Mouse (Mus musculus): ENCODE data around the gene Zcchc9. TPM values are rescaled to one million over a fixed set of nuclear protein-coding genes. Genes with fewer than 3 reads are reported as not detected.

Zcchc9 gene
- 21.8 and 22.3 TPM in 2 replicates for polyA plus RNA-seq (2014; fragmentation: Nextera tagmentation; extraction: Ambion mirVana)

GRCm38 (mm10) chr13:91807155-91807839 is at the start of gene Zcchc9:
TSS of gene Zcchc9 (minus strand) at chr13:91807705.
- DNase-seq (ENCODE audit: low spot score) (peak; percentile 95), ATAC-seq (ENCODE audit: low read depth) (peak; percentile 99)
- Histone ChIP-seq H3K9me3 (ENCODE audit: control insufficient read depth, low read length) (no peaks in the 10 kb centered on the region), H3K4me1 (ENCODE audit: control insufficient read depth, insufficient read depth, low read length) (no peaks in the 10 kb centered on the region), H3K27me3 (replicated peaks; ENCODE audit: control insufficient read depth, insufficient read depth, low read length) (no peaks in the 10 kb centered on the region), H3K9ac (ENCODE audit: low read depth, low read length) (peak within 1 kb of the TSS; percentile 92), H3K27ac (replicated peaks; ENCODE audit: low read depth, low read length) (peak within 1 kb of the TSS; percentile 91), H3K4me3 (ENCODE audit: low read depth, low read length) (peak within 1 kb of the TSS; percentile 94), H3K36me3 (ENCODE audit: control insufficient read depth, insufficient read depth, low read length) (peaks cover 19% of the 10 kb centered on the region), H3K4me2 (ENCODE audit: low read depth, low read length) (peak within 1 kb of the TSS; percentile 69)
- under 1% methylated on average over 24 of the region's 50 CpGs for WGBS

DNA sequence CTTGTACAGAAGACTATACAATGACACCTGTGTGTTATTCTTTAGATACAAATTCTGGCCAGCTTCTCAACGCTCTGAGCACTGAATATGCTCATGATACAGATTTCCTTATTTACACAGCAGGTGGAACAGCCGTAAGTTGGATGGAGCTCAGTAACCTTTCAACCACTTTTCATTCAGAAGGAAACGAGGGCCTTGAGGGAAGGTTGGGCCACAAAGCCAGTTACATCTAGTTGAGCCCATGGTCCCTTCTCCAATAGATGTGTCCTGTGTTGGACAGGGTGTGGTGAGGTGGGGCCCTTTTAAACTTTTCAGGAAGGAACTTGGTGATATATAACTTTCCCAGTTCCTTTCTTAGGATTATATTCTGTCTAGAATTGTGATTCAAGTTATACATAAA is 46.9 kb upstream of the Zcchc9 start:
- H3K4me2 ChIP-seq (ENCODE audit: low read depth, low read length) = no peak overlapping the region
- no peak overlapping the region for H3K4me3 ChIP-seq (ENCODE audit: low read depth, low read length)
- no peaks in the 10 kb centered on the region for H3K9me3 ChIP-seq (ENCODE audit: control insufficient read depth, low read length)
- no peaks in the 10 kb centered on the region for H3K36me3 ChIP-seq (ENCODE audit: control insufficient read depth, insufficient read depth, low read length)
- H3K27ac ChIP-seq (replicated peaks; ENCODE audit: low read depth, low read length) = no peak overlapping the region
- ATAC-seq (ENCODE audit: low read depth) = no peak
- H3K27me3 ChIP-seq (replicated peaks; ENCODE audit: control insufficient read depth, insufficient read depth, low read length) = no peaks in the 10 kb centered on the region
- no peak for DNase-seq (ENCODE audit: low spot score)
- no peak overlapping the region for H3K9ac ChIP-seq (ENCODE audit: low read depth, low read length)
- 79% methylated on average over 3 of the region's 3 CpGs for WGBS
- H3K4me1 ChIP-seq (ENCODE audit: control insufficient read depth, insufficient read depth, low read length) = no peaks in the 10 kb centered on the region

- Histone ChIP-seq H3K27me3 (replicated peaks; ENCODE audit: control insufficient read depth, insufficient read depth, low read length) (no peaks in the 10 kb centered on the region), H3K4me1 (ENCODE audit: control insufficient read depth, insufficient read depth, low read length) (no peaks in the 10 kb centered on the region), H3K9me3 (ENCODE audit: control insufficient read depth, low read length) (no peaks in the 10 kb centered on the region), H3K27ac (replicated peaks; ENCODE audit: low read depth, low read length) (no peak overlapping the region), H3K36me3 (ENCODE audit: control insufficient read depth, insufficient read depth, low read length) (no peaks in the 10 kb centered on the region), H3K4me2 (ENCODE audit: low read depth, low read length) (no peak overlapping the region), H3K9ac (ENCODE audit: low read depth, low read length) (no peak overlapping the region), H3K4me3 (ENCODE audit: low read depth, low read length) (no peak overlapping the region)
- no peak for DNase-seq (ENCODE audit: low spot score)
- no peak for ATAC-seq (ENCODE audit: low read depth)
Measured at GRCm38 (mm10) chr13:91827876-91828275, 20.4 kb upstream of the Zcchc9 start.

- no peak for ATAC-seq (ENCODE audit: low read depth)
- no peaks in the 10 kb centered on the region for H3K4me1 ChIP-seq (ENCODE audit: control insufficient read depth, insufficient read depth, low read length)
- H3K36me3 ChIP-seq (ENCODE audit: control insufficient read depth, insufficient read depth, low read length) = no peaks in the 10 kb centered on the region
- peak overlapping the region; percentile 58; the same call in 1 of the 2 replicates for H3K27ac ChIP-seq (replicated peaks; ENCODE audit: low read depth, low read length)
- H3K4me3 ChIP-seq (ENCODE audit: low read depth, low read length) = no peak overlapping the region
- no peak overlapping the region for H3K9ac ChIP-seq (ENCODE audit: low read depth, low read length)
- no peaks in the 10 kb centered on the region for H3K9me3 ChIP-seq (ENCODE audit: control insufficient read depth, low read length)
- no peaks in the 10 kb centered on the region for H3K27me3 ChIP-seq (replicated peaks; ENCODE audit: control insufficient read depth, insufficient read depth, low read length)
- no peak overlapping the region for H3K4me2 ChIP-seq (ENCODE audit: low read depth, low read length)
- WGBS = 58% methylated on average over 2 of the region's 2 CpGs
- no peak for DNase-seq (ENCODE audit: low spot score)
Measured at GRCm38 (mm10) chr13:91826066-91826465, 18.6 kb upstream of the Zcchc9 start.

- no peak overlapping the region; the same call in 1 of the 2 replicates for H3K27ac ChIP-seq (replicated peaks; ENCODE audit: low read depth, low read length)
- peak; percentile 88 for ATAC-seq (ENCODE audit: low read depth)
- no peaks in the 10 kb centered on the region for H3K4me1 ChIP-seq (ENCODE audit: control insufficient read depth, insufficient read depth, low read length)
- H3K9me3 ChIP-seq (ENCODE audit: control insufficient read depth, low read length) = no peaks in the 10 kb centered on the region
- no peak overlapping the region for H3K9ac ChIP-seq (ENCODE audit: low read depth, low read length)
- no peaks in the 10 kb centered on the region for H3K36me3 ChIP-seq (ENCODE audit: control insufficient read depth, insufficient read depth, low read length)
- H3K27me3 ChIP-seq (replicated peaks; ENCODE audit: control insufficient read depth, insufficient read depth, low read length) = no peaks in the 10 kb centered on the region
- no peak overlapping the region for H3K4me3 ChIP-seq (ENCODE audit: low read depth, low read length)
- WGBS = 37% methylated on average over 4 of the region's 4 CpGs
- no peak overlapping the region for H3K4me2 ChIP-seq (ENCODE audit: low read depth, low read length)
- peak; percentile 92 for DNase-seq (ENCODE audit: low spot score)
Measured at GRCm38 (mm10) chr13:91824845-91825550, 17.5 kb upstream of the Zcchc9 start.

GRCm38 (mm10) chr13:91823735-91824134 is 16.2 kb upstream of the Zcchc9 start:
- H3K9me3 ChIP-seq (ENCODE audit: control insufficient read depth, low read length) = no peaks in the 10 kb centered on the region
- H3K4me3 ChIP-seq (ENCODE audit: low read depth, low read length) = no peak overlapping the region
- H3K4me2 ChIP-seq (ENCODE audit: low read depth, low read length) = no peak overlapping the region
- H3K9ac ChIP-seq (ENCODE audit: low read depth, low read length) = no peak overlapping the region
- H3K27ac ChIP-seq (replicated peaks; ENCODE audit: low read depth, low read length) = no peak overlapping the region
- ATAC-seq (ENCODE audit: low read depth) = no peak
- H3K36me3 ChIP-seq (ENCODE audit: control insufficient read depth, insufficient read depth, low read length) = no peaks in the 10 kb centered on the region
- H3K27me3 ChIP-seq (replicated peaks; ENCODE audit: control insufficient read depth, insufficient read depth, low read length) = no peaks in the 10 kb centered on the region
- no peaks in the 10 kb centered on the region for H3K4me1 ChIP-seq (ENCODE audit: control insufficient read depth, insufficient read depth, low read length)
- 59% methylated on average over 6 of the region's 6 CpGs for WGBS
- DNase-seq (ENCODE audit: low spot score) = no peak

DNA sequence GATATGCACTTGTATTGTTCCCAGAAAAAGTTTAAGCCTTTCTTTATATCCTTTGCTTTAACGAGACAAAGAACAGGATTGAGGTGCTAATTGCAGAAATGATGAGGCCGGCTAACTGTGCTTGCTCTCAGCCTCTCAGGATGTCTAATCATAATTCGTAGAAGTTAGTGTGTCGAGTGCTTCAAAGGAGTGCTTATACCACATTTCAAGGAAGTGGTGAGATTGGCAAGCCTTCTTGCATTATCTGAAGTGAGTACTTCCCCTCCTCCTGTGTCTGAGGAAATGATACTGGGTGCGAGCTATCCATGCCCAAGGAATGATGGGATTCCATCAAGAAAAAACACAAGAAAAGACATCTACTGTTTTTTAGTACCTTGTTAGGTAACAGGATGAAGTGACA is 7.2 kb upstream of the Zcchc9 start:
- Histone ChIP-seq H3K4me1 (ENCODE audit: control insufficient read depth, insufficient read depth, low read length) (no peaks in the 10 kb centered on the region), H3K4me3 (ENCODE audit: low read depth, low read length) (no peak overlapping the region), H3K4me2 (ENCODE audit: low read depth, low read length) (no peak overlapping the region), H3K9ac (ENCODE audit: low read depth, low read length) (no peak overlapping the region), H3K36me3 (ENCODE audit: control insufficient read depth, insufficient read depth, low read length) (no peaks in the 10 kb centered on the region), H3K27ac (replicated peaks; ENCODE audit: low read depth, low read length) (no peak overlapping the region), H3K9me3 (ENCODE audit: control insufficient read depth, low read length) (peaks cover 12% of the 10 kb centered on the region), H3K27me3 (replicated peaks; ENCODE audit: control insufficient read depth, insufficient read depth, low read length) (no peaks in the 10 kb centered on the region)
- DNase-seq (ENCODE audit: low spot score) (no peak), ATAC-seq (ENCODE audit: low read depth) (no peak)
- WGBS = 94% methylated on average over 5 of the region's 5 CpGs

- DNase-seq (ENCODE audit: low spot score) (peak; percentile 17), ATAC-seq (ENCODE audit: low read depth) (no peak)
- no peak overlapping the region for H3K4me3 ChIP-seq (ENCODE audit: low read depth, low read length)
- H3K4me1 ChIP-seq (ENCODE audit: control insufficient read depth, insufficient read depth, low read length) = no peaks in the 10 kb centered on the region
- H3K27ac ChIP-seq (replicated peaks; ENCODE audit: low read depth, low read length) = no peak overlapping the region
- H3K4me2 ChIP-seq (ENCODE audit: low read depth, low read length) = no peak overlapping the region
- H3K27me3 ChIP-seq (replicated peaks; ENCODE audit: control insufficient read depth, insufficient read depth, low read length) = no peaks in the 10 kb centered on the region
- H3K9ac ChIP-seq (ENCODE audit: low read depth, low read length) = no peak overlapping the region
- peaks cover 15% of the 10 kb centered on the region for H3K36me3 ChIP-seq (ENCODE audit: control insufficient read depth, insufficient read depth, low read length)
- 40% methylated on average over 2 of the region's 2 CpGs for WGBS
- peaks cover 7% of the 10 kb centered on the region for H3K9me3 ChIP-seq (ENCODE audit: control insufficient read depth, low read length)
Measured at GRCm38 (mm10) chr13:91809476-91809875, 2.0 kb upstream of the Zcchc9 start.

Measured in embryonic facial prominence, embryonic 14.5 days (tissue).